Mouse (Mus musculus) retina, postnatal 7 days (tissue): ENCODE results near the gene Xpr1.
A peak's percentile ranks its signal among the peaks of the same experiment; 100 is the strongest.

ENCODE experiments used
- DNase-seq: peaks from one replicate; pipeline ENCODE4 v3.0.0-alpha.2; 2012; ENCODE audit warnings: low read depth, low spot score

Xpr1 gene

DNA sequence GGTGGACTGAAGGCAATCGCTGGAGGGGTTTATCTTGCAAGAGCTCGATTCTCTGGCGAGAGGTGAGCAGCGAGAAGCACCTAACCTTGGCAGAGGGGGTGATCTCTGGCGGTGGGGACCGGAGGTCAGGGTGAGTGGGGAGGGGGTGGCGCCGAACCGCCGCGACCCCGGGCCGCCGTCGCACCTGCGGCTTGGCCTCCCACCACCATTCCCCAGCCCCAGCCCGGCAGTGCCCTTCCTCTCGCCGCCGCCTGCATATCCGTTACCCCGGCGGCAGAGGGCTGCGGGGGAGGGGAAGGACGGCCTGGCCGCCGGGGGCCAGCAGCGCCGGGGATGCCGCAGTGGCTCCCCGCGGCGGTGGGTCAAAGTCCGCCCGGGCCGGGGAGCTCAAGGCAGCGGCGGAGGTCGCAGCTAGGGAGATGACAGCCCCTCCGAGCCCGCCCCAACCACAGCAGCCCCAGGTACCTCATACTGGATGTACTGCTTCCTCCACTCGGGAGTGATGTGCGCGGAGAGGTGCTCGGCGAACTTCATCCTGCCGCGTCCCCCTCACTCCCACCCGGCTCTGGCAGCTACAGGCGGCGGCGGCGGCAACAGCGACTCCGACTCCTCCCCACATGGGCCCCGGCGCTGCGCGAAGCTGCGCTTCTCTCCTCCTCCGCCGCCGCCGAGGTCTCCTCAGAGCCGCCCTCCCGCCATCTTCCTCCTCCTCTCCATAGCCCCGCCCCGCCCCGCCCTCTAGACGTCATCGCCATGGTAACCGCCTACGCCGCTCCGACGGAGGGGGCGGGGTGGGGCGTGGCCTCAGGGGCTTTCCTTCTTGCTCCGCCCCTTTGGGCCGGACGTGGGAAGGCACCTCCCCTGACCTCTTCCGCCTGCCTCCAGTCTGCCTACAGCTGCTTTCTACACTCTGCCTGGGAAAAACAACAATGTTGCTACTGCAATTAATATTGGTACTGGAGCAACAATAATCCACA is at the start of gene Xpr1:
Gene Xpr1 (minus strand): TSS at position 715 of the 977 bp plus-strand sequence.
- DNase-seq = peak; percentile 94

DNA sequence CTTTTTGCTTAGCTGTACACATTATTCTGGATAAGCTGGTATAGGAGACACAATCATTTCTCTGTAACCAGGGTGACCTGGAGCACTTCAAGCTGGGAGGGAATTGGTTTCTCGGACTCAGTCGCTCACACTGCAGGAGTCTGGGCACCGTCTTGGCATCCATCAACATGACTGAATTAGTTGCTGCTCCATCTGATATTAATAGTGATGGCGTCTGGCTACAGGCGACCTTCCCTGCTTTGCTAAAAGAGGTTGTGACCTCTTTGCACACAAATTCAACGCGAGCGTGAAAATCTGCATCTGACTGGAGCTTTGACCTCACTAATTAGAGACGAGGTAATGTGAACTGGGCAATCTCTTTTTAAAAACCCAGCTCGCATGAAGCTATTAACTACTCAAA is 46.2 kb upstream of the Xpr1 start:
- no peak for DNase-seq

DNA sequence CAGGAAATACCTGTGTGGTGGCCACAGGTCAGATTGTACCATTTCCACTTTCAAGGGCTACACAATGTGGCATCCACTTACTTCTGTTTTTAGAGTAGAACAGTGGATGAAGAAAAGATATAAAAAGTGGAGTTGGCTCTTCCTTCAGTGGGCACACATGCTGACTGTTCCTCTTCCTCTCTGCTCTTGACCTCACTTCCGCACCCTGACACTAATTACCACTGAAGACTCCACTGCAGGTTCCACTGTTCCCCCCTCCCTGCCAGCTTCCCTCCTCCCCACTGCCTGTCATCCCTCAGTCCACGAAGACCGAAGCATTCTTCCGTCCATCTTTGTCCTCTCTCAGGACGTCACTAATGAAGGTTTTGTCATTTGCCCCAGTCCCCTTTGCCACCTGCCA is 45.4 kb upstream of the Xpr1 start:
- no peak for DNase-seq

DNA sequence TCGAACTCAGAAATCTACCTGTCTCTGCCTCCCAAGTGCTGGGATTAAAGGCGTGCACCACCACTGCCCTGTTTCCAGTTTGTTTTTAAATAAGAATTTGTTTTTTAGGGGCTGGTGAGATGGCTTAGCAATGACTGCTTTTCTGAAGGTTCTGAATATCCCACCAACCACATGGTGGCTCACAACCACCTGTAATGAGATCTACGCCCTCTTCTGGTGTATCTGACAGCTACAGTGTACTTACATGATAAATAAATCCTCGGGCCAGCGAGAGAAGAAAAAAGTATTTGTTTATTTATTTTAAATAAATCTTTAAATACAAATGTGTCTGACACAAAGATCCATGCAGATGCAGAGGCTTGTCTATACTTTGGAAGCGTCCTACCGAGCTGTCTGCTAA is 40.3 kb upstream of the Xpr1 start:
- DNase-seq = no peak

DNA sequence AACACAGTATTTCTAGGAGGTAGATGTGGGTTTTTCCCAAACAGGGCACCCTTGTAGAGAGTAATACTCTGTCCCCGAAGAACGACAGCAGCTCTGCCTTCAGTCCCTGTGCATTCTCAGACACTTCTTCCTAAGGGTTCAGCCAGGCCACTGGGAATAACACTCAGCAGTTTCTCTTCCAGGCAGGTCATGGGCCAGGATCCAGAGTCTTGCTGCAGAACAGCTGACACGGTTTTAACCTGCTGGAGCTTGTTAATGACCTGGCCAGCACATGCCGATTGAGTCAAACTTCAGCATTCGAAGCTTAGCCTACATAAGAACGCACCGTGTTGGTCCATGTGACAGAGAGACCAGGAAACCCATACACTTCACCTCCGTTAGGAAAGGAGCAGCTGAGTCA is 36.0 kb upstream of the Xpr1 start:
- DNase-seq = no peak

DNA sequence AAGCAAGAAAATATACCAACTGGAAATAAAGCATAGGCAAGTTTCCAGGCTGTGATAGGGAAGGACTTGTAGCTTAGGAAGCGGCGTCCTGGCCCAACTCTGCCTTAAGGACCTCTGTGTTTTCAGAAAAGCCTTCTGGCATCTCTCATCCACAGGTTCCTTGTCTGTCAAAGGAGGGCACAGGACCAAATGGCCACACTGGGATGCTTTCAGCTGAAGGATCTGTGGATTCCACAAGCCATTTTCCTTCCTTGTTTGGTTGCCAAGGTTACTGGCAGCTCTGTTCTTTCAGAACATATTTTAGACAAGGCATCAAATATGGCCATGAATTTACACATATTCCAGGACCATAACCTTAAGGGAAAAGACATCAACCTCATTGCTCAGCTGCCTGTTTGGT is 31.7 kb upstream of the Xpr1 start:
- no peak for DNase-seq

DNA sequence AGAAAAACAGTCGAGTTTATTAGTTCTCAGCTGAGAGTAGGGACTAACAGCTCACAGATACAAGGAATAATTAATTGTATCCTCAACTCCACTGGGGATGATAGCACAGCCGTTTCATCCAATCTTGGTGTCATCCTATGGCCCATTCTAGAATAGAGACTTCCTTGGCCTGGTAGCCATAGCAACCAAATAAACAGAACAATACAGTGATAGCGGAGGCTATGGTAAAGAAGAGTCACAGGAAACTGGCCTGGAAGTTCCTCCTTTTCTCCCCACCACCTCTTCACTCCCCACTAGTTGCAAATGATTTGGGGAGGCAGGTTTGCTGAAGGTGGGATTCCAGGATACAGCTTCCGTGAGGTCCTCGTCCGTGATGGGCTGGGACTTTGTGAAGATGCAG is 30.1 kb upstream of the Xpr1 start:
- DNase-seq = no peak

DNA sequence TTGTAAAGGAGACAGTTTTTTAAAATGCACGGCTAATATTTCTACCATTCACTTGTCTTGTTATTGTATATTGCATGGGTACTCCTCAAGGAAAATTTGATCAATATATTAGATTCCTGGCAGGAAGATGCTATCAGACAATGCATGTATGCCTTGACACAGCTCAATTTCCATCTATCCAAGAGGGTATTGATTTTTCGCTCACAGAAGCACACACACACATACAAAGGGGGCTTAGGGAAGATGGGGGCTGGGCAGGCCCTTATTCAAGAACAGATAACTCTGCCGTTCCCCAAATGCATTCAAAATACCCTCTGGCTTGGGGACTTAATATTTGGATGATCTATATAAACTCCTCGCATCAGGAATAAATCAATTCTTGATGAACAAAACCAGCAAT is 25.9 kb upstream of the Xpr1 start:
- DNase-seq = no peak

DNA sequence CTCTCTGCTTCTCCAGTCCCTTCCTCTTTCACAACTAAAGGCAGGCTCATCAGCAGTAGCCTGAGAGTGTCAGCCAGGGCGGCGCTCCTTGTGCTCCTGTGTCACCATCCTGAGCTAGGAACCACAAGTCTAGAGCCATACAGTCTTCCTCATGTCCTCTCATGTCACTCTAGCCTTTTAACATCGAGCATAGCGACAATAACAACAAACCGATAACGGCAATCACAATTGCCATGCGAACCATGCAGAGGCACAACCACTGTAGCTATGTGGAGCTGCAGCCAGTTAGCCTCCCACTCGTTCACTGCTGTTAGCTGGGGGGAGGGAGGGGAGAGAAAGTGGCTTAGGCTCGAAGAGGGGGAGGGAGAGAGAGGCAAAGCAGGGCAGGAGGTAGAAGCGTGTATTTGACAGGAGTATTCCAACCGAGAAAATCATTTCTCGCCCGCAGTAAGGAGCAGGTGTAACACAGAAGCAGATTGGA is 25.3 kb upstream of the Xpr1 start:
- no peak for DNase-seq

DNA sequence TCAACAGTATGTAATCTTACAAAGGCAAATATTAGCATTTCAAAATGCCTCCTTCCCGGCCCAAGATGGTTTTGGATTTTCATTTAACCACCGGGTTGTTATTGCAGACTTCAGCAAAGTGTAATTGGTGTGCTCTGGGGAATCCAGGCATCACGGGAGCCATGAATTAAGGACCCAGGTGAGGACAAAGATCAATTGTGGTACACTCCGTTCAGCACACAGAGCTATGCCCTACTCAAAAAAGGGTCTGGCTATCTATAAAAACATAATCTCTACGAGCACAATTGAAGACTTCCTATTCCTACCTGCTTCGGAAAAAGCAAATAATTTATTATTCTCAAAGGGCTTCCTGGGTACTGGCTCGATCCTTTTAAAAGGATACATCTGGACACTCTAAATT is 22.3 kb upstream of the Xpr1 start:
- no peak for DNase-seq

DNA sequence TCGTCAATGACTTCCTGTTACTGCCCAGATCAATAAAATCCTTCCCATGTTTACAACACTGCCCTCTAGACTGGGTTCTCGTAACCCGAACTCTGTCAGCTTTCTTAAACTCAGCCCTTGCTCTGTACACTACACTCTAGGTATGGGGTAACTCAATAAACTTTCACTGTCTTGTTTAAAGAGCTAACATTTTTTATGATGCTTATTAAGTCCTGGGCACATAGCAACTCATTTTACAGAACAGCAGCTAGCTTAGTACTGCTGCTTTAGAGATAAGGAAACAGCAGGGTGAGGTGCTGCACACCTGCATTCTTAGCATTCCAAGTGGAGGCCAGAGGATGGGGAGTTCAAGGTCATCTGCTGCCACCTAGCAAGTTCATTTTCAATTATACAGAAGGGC is 21.3 kb upstream of the Xpr1 start:
- DNase-seq = no peak

DNA sequence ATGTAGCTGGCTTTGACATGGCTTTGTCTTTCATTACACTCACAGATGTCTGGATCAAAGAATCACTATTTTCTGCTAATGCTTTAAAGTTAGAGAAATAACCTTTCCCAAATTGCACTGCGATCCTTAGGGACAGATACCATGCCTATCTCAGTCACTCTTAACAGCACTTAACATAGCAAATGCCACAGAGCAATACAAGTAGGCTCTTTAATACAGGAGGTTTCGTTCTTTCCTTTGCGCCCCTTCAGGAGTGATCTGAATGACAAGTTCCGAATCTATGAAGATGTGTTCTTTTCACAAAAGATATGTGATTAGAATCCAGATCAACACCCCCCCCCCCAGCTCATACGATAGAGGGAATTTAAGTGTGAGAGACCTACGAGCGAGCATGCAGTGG is 12.1 kb upstream of the Xpr1 start:
- no peak for DNase-seq

DNA sequence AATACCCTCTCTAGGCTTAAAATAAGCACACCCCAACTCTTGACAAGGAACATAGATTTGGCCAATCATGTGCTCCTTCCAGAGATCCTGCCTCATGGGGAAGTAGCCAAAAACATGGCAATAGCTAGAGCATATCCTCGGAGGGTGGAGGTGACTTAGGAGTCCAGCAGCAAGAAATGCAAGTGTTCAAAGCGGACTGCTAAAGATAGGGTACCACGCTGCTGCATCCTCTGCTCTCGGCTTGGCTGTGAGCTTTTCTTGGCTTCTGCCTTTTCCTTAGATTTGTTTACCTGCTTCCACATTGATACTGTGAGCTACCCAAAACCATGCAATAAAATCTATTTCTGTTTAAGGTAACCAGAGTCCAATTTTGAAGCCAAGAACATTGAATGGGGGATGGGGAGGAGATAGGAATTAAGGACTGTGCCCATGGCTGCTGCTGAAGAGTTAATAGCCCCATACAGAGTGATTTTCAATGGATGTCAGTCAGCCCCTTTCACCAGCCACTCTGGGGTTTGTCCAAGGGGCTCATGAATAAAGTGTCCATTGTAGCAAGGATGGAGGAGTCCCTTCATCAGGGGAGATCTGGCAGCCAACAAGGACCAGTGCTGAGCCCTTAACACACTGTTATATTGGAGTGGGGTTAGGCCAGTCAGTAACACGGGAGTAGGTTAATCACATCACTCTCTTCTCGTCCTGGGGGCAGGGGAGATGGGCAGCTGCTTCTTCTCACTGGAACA is 10.1 kb upstream of the Xpr1 start:
- DNase-seq = no peak

DNA sequence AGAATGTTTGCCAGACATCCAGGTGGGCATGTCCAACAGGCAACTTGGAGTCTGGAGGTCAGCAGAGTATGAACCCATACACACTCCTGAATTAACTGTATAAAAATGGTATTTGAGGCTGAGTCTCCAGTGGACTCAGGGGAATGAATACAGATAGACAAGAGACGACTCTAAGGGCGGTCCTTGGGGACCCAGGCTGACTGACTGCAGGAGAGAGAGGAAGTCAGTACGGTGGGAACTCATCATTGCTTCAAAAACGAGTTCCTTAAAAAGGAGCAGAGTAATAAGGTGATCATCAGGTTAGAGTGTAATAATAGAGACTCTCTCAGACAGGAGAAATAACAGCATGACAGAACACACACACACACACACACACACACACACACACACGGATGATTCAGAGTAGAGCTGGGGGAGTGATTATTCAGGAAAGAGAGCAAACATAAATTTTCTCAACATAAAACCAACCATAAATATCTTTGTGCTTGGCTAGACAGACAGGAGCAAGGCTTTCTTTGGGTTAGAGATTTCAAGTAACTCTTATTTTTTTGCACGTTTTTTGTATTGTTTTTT is 8.6 kb upstream of the Xpr1 start:
- DNase-seq = no peak

DNA sequence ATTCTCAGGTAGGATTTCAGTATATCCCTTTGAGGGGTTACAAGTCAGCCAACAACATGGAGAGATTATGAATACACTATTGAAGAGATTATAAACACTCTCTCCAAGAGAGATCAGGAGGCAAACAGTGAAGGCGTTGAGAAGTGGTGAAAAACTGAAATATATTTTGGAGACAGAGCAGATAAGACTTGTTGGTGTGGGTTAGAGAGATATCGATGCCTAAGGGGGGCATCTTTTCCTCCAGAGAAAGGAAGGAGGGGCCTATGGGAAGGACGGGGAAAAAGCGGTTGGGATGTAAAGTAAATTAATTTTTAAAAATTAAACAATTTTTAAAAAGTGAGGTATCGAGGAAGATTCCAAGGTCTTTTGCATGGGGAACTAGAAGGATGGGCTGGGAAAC is 8.1 kb upstream of the Xpr1 start:
- no peak for DNase-seq

DNA sequence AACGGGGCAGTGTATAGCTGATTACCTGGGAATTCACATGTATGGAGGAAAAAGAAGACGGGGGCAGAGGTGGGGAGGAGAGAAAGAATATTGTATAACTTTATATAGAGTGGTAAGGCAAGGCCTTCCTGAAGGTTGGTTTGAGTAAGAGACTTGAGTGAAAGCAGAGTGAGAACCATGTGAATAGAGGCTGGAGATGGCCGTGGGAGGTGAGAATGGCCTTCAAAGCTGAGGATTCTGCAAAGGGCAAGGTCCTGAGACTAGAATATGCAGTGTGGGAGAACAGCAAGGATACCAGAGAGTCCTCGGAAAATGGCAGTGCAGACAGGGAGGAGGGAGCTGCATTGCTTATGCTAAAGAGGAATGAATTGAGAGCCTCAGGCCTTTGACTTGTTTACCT is 6.6 kb upstream of the Xpr1 start:
- DNase-seq = no peak

DNA sequence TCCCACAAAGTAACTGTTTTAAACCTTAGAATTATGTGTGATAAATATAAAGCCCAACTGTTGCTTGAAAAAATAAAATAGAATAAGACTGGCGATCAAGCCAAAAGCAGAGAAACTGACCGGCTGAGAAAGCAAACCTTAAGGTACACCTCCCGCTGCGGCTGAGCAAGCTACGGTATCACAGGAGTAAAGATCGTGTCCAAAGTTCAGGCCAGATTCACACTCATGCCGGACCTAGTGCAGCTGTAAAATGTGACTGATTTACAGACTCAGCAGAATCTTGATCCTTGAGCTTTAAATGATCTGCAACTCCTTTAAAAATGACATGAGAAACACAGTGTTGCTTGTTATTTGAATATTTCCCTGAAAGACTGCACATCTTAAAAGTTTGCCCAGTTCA is 4.8 kb upstream of the Xpr1 start:
- DNase-seq = no peak

DNA sequence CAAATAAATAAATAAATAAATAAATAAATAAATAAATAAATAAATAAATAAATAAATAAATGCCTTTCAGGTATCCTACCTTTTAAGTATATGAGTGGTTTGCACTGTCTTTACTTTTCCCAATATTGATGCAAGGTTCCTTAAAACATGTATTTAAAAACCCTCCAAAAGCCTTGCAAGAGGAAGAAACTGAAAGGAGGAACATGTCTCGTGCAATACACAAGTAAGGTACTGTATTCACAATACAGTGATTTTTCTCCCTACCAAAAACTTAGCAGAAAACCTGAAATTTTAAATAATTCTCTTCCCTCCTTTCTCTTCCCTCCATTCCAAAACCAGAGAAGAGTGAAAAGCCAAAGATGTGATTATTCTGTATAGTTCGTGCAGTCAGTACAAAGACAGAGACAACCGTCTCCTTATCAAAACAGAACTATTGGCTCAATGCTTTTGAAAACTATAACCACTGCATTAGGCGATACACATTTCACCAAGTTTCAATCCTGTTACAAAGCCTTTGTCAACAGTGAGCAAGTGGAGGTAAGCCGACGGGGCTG is 991 bp downstream of the Xpr1 start:
- no peak for DNase-seq

DNA sequence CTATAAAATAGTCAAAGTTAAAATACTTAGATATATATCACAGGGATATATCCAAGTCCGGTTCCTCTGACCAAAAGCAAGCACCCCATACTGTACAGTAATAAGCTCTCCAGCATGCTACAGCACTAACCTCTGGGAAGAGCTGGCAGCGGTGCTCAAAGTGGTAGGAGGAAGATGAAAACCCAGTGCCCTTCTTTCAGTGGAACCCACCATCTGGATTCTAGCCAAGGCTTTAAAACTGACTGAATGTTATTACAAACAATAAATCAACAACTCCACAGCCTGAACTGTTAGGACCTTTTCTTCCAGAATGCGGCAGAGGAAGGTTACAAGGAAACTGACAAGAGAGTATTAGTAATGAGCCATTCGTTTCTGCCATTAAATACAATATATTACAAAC is 1.8 kb downstream of the Xpr1 start:
- DNase-seq = no peak

DNA sequence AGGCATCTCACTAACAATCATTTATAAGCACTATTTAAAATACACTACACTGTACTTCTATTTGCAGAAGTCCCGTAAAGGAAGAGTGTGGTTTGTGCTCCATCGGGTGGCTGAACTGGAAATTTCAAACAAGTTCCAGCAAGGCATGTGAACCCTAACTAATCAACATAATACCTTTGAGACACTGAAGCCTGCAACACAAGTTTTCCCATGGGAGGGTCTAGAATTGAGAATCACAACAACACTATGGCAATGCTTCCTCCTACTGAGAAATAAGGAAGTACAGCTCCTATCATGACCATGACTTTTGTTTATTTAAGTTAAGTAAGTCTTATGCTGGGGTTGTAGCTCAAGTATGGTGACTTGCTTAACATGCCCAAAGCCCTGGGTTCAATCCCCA is 4.5 kb downstream of the Xpr1 start:
- DNase-seq = no peak

DNA sequence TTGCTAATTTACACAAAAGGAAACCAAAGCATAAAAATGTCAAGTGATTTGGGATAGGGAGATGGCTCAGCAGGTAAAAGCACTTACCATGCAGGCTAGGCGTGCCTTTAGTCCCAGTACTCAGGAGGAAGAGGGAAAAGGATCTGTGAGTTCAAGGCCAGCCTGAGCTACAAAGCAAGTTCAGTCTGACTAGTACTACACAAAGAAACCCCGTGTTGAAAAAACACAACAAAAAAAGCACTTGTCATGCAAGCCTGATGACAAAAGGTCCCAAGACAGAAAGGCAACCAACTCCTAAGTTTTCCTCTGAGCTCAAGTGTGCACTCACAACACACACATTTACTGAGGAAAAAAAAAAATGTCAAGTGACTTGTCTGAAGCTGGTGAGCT is 8.6 kb downstream of the Xpr1 start:
- DNase-seq = no peak
